Mouse (Mus musculus) myocyte (in vitro differentiated cells): Measurements from ENCODE around the gene Zfp462. TPM values are rescaled to one million over a fixed set of nuclear protein-coding genes. Genes with fewer than 3 reads are reported as not detected.
A peak's percentile ranks its signal among the peaks of the same experiment; 100 is the strongest.

Experiments used
- H3K27me3 ChIP-seq: one replicate; pipeline ENCODE4 v1.6.1; 2011; ENCODE audit not compliant: control insufficient read depth, insufficient read depth, insufficient read length
- H3K36me3 ChIP-seq: one replicate; pipeline ENCODE4 v1.6.1; 2011; ENCODE audit not compliant: control insufficient read depth, insufficient read depth
- H3K4me2 ChIP-seq: one replicate; pipeline ENCODE4 v1.6.1; 2011; ENCODE audit warnings: low read depth, control low read depth
- H3K4me3 ChIP-seq: one replicate; pipeline ENCODE4 v1.5.1; 2011; ENCODE audit warnings: mild to moderate bottlenecking, control low read depth, moderate library complexity
- H3K79me2 ChIP-seq: one replicate; pipeline ENCODE4 v1.6.1; 2011; ENCODE audit not compliant: control insufficient read depth, insufficient read depth
- H3ac ChIP-seq: one replicate; pipeline ENCODE4 v1.6.1; 2011; ENCODE audit not compliant: control insufficient read depth, insufficient read length
- CEBPB ChIP-seq: IDR thresholded peaks from 2 replicates; pipeline ENCODE4 v1.6.1; 2011; ENCODE audit warnings: mild to moderate bottlenecking, moderate library complexity; ENCODE audit not compliant: poor library complexity, insufficient read depth, severe bottlenecking
- E2F4 ChIP-seq: IDR thresholded peaks from one replicate; pipeline ENCODE4 v1.6.1; 2011; ENCODE audit warnings: mild to moderate bottlenecking, control low read depth, moderate library complexity; ENCODE audit not compliant: insufficient read depth
- MAX ChIP-seq: IDR thresholded peaks from one replicate; pipeline ENCODE4 v1.6.1; 2011; ENCODE audit warnings: low read depth, mild to moderate bottlenecking, control low read depth
- MYOD1 ChIP-seq, 3 experiments: IDR thresholded peaks; one replicate each; pipeline ENCODE4 v1.6.1; 2011; ENCODE audit warnings: control low read depth in 2 of 3, low read depth in 2 of 3, mild to moderate bottlenecking in 2 of 3, moderate library complexity in 1 of 3; ENCODE audit not compliant: insufficient read length in 2 of 3, control insufficient read depth in 1 of 3
- MYOG ChIP-seq, 3 experiments: IDR thresholded peaks; one replicate each; pipeline ENCODE4 v1.6.1; 2011; ENCODE audit warnings: control low read depth in 2 of 3, low read depth in 2 of 3, mild to moderate bottlenecking in 2 of 3; ENCODE audit not compliant: insufficient read length in 2 of 3, control insufficient read depth in 1 of 3, insufficient read depth in 1 of 3
- POLR2A ChIP-seq: IDR thresholded peaks from one replicate; pipeline ENCODE4 v1.6.1; 2011; ENCODE audit warnings: low read depth, mild to moderate bottlenecking, control low read depth, moderate library complexity; ENCODE audit not compliant: insufficient read length
- POLR2AphosphoS2 ChIP-seq: IDR thresholded peaks from one replicate; pipeline ENCODE4 v1.6.1; 2011; ENCODE audit warnings: low read depth, control low read depth; ENCODE audit not compliant: insufficient read length
- REST ChIP-seq: IDR thresholded peaks from one replicate; pipeline ENCODE4 v1.6.1; 2011; ENCODE audit warnings: mild to moderate bottlenecking, control low read depth, moderate library complexity; ENCODE audit not compliant: insufficient read depth, insufficient read length
- SRF ChIP-seq: IDR thresholded peaks from one replicate; pipeline ENCODE4 v1.6.1; 2011; ENCODE audit warnings: low read depth; ENCODE audit not compliant: control insufficient read depth, insufficient read length
- TCF12 ChIP-seq: IDR thresholded peaks from one replicate; pipeline ENCODE4 v1.6.1; 2011; ENCODE audit warnings: mild to moderate bottlenecking, control low read depth; ENCODE audit not compliant: poor library complexity, insufficient read depth, severe bottlenecking
- TCF3 ChIP-seq: IDR thresholded peaks from one replicate; pipeline ENCODE4 v1.6.1; 2011; ENCODE audit warnings: low read depth, control low read depth; ENCODE audit not compliant: insufficient read length
- USF1 ChIP-seq: IDR thresholded peaks from one replicate; pipeline ENCODE4 v1.6.1; 2011; ENCODE audit warnings: low read depth, mild to moderate bottlenecking, control low read depth, moderate library complexity
- polyA plus RNA-seq: library from polyadenylated mRNA; unstranded; fragments of >200 nt; fragmentation: generic; extraction: Trizol; gene quantifications from one replicate; pipeline ENCODE4 v1.2.1, GENCODE M21; 2012; ENCODE audit warnings: missing spikeins

The Zfp462 gene
- polyA plus RNA-seq, 1 experiment: 3.1 TPM

DNA sequence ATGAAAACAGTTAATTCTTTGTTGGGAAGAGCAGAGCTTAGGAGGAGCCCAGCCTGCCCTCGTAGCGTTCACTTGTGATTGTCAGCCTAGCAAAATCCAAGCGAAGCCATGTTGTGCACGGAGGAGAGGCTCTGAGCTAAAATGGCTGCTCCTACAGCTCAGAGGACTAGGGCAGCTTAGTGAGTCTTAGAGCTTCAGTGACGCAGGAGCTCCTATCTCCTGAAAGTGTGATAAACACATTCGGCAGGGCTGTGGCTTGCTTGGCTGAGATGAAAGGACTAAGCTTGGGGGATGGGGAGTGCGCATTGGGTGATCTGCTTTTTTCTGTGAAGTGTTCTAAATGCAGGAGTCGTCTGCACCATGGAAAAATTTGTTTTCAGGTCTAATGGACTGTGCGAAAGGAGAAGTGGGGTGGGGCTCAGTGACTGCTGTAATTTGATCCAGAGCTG lies 60.7 kb downstream of the Zfp462 start:
- TF ChIP-seq POLR2AphosphoS2: no peak
- no peak for TF ChIP-seq SRF
- TF ChIP-seq USF1: no peak
- TF ChIP-seq CEBPB: no peak
- TF ChIP-seq TCF3: no peak
- no peak for TF ChIP-seq REST
- no peak for TF ChIP-seq MAX
- no peak for TF ChIP-seq TCF12
- peaks cover 8% of the 10 kb centered on the region for H3K36me3 ChIP-seq
- peak overlapping the region; percentile 69 for H3K4me2 ChIP-seq
- H3ac ChIP-seq: no peak overlapping the region
- peaks cover 5% of the 10 kb centered on the region for H3K79me2 ChIP-seq
- no peaks in the 10 kb centered on the region for H3K27me3 ChIP-seq
- no peak overlapping the region for H3K4me3 ChIP-seq

- H3K4me3 ChIP-seq: no peak overlapping the region
- H3K79me2 ChIP-seq: peaks cover 5% of the 10 kb centered on the region
- H3ac ChIP-seq: no peak overlapping the region
- peaks cover 10% of the 10 kb centered on the region for H3K36me3 ChIP-seq
- no peaks in the 10 kb centered on the region for H3K27me3 ChIP-seq
- TF ChIP-seq SRF (no peak), USF1 (no peak), MYOD1 (IDR thresholded peaks at IDR 0.05; ENCODE audit: control insufficient read depth in 1 of 3, insufficient read length in 2 of 3, low read depth in 2 of 3) (no peak), MYOG (IDR thresholded peaks at IDR 0.05; ENCODE audit: control insufficient read depth in 1 of 3, insufficient read depth in 1 of 3, insufficient read length in 2 of 3, low read depth in 2 of 3) (no peak), CEBPB (no peak), TCF12 (no peak), POLR2AphosphoS2 (no peak), MAX (no peak), REST (no peak), E2F4 (no peak), TCF3 (no peak), POLR2A (no peak)
- peak overlapping the region; percentile 69 for H3K4me2 ChIP-seq
Observed at GRCm38 (mm10) chr4:55006024-55006423, 61.2 kb downstream of the Zfp462 start.

DNA sequence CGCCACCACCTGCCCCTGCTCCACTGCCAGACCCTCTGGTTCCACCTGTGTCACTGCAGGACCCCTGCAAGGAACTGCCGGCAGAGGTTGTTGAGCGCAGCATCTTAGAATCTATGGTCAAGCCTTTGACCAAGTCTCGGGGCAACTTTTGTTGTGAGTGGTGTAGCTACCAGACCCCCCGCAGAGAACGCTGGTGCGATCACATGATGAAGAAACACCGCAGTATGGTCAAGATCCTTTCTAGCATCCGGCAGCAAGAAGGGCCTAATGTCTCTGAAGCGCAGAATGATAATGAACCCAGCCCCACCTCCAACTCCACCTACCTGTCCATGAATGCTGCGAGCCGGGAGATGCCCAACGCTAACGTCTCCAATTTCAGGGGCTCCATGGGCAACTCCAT lies 63.8 kb downstream of the Zfp462 start:
- Histone ChIP-seq H3K27me3 (no peaks in the 10 kb centered on the region), H3K4me3 (no peak overlapping the region), H3K4me2 (no peak overlapping the region), H3K36me3 (peaks cover 17% of the 10 kb centered on the region), H3ac (no peak overlapping the region), H3K79me2 (no peaks in the 10 kb centered on the region)
- TF ChIP-seq POLR2A (no peak), MYOD1 (IDR thresholded peaks at IDR 0.05; ENCODE audit: control insufficient read depth in 1 of 3, insufficient read length in 2 of 3, low read depth in 2 of 3) (no peak), REST (no peak), SRF (no peak), MYOG (IDR thresholded peaks at IDR 0.05; ENCODE audit: control insufficient read depth in 1 of 3, insufficient read depth in 1 of 3, insufficient read length in 2 of 3, low read depth in 2 of 3) (no peak), POLR2AphosphoS2 (no peak), TCF3 (no peak), CEBPB (no peak), USF1 (no peak), MAX (no peak), E2F4 (no peak)

- TF ChIP-seq TCF12 (no peak), CEBPB (no peak), REST (no peak), MYOD1 (IDR thresholded peaks at IDR 0.05; ENCODE audit: control insufficient read depth in 1 of 3, insufficient read length in 2 of 3, low read depth in 2 of 3) (no peak), USF1 (no peak), POLR2A (no peak), MYOG (IDR thresholded peaks at IDR 0.05; ENCODE audit: control insufficient read depth in 1 of 3, insufficient read depth in 1 of 3, insufficient read length in 2 of 3, low read depth in 2 of 3) (no peak), POLR2AphosphoS2 (no peak), SRF (no peak), MAX (no peak), TCF3 (no peak), E2F4 (no peak)
Observed at GRCm38 (mm10) chr4:55011391-55011790, 66.5 kb downstream of the Zfp462 start.

More at GRCm38 (mm10) chr4:55011391-55011790, 66.5 kb downstream of the Zfp462 start:
- H3ac ChIP-seq: no peak overlapping the region
- no peak overlapping the region for H3K4me2 ChIP-seq
- no peaks in the 10 kb centered on the region for H3K79me2 ChIP-seq
- H3K27me3 ChIP-seq: no peaks in the 10 kb centered on the region
- no peak overlapping the region for H3K4me3 ChIP-seq
- H3K36me3 ChIP-seq: peaks cover 27% of the 10 kb centered on the region
